Mouse (Mus musculus): ENCODE results near the gene Enah. TPM values are rescaled to one million over a fixed set of nuclear protein-coding genes. Genes with fewer than 3 reads are reported as not detected.

The Enah gene
- polyA plus RNA-seq, 1 experiment from 2014 or later, result 23.6 TPM

DNA sequence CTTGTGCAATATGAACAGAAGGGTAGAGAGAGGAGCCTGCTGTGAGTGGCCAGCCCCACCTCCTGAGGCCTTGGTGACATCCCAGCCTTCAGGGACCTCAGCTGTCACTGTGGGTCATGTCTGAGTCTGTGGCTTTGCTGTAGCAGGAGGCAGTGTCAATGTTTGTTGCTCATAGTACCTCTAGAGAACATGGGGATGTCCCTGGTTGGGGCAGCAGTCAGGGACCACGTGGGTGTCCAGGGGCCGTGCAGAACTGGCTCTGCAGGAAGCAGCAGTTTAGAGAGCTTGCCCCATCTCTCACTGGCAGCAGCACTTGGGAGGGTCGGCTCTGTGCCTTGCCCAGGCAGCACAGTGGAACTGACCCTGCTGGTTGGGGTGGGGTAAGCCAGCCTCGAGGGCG is 142.7 kb downstream of the Enah start:
- WGBS, result 52% methylated on average over 5 of the region's 5 CpGs
- Histone ChIP-seq H3K4me3 (no peak overlapping the region), H3K36me3 (no peaks in the 10 kb centered on the region), H3K4me1 (peaks cover 15% of the 10 kb centered on the region), H3K27ac (no peak overlapping the region), H3K27me3 (ENCODE audit: low read depth, poor library complexity, severe bottlenecking) (no peaks in the 10 kb centered on the region), H3K9me3 (replicated peaks) (no peaks in the 10 kb centered on the region)
- no peak for DNase-seq (ENCODE audit: low spot score)

DNA sequence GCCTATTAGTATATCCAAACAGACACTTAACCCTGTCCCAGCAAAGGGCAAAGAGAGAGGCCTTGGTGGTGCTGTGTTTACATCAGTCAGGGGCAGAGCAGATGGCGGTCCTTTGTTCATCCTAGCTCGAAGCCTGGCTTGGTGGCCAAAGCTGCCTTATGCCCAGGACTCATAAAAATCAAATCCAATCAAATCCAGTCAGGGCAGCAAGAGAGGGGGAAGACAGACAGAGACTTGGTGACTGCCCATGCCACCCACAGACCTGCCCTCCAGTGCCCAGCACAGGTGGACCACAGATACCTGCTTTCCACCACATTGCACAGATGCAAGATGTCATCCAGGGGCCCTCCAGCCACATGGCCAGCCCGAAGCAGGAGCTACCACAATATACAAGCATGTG is 143.1 kb downstream of the Enah start:
- 71% methylated on average over 3 of the region's 3 CpGs for WGBS
- H3K27me3 ChIP-seq (ENCODE audit: low read depth, poor library complexity, severe bottlenecking), result no peaks in the 10 kb centered on the region

DNA sequence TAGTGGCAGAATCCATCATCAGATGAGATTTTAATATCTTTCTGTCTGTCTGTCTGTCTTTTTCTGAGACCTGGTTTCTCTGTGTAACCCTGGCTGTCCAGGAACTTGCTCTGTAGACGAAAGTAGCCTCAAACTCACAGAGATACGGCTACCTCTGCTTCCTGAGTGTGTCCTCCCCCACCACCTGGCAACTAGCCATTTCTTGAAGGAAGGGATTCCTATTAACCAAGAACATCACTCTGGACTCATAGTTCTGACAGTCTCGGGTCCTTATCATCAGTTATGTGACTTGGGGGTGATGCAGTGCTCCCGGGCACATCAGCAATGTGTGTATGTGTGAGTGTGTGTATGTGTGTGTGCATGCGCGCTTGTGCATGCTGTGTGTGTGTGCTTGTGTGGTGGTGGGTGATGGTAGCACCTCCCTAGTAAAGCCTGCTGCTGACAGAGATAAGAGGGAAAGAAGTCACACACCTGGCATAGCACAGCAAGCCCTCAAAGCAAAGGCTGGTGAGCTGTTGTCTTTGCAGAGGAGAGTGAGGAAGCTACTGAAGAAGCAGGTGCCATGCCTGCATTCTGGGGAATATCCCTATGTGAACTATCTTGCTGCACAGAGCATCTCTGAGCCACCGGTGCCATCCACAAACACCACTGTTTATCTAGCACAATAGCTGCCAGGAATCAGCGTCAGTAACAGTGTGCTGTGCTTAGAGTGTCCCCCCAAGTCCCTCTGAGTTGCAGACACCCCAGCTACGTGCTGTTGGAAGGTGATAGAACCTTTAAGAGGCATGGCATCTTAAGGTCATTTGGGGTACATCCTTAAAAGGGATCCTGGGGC is 146.5 kb downstream of the Enah start:
- Histone ChIP-seq H3K27ac (no peak overlapping the region), H3K4me3 (no peak overlapping the region), H3K36me3 (no peaks in the 10 kb centered on the region), H3K4me1 (no peaks in the 10 kb centered on the region), H3K27me3 (ENCODE audit: low read depth, poor library complexity, severe bottlenecking) (no peaks in the 10 kb centered on the region), H3K9me3 (replicated peaks) (no peaks in the 10 kb centered on the region)
- DNase-seq (ENCODE audit: low spot score), result no peak
- 87% methylated on average over 9 of the region's 9 CpGs for WGBS

More for the DNA sequence above, 143.1 kb downstream of the Enah start:
- H3K27ac ChIP-seq, result no peak overlapping the region
- no peak overlapping the region for H3K4me3 ChIP-seq
- no peaks in the 10 kb centered on the region for H3K36me3 ChIP-seq
- no peak for DNase-seq (ENCODE audit: low spot score)
- H3K9me3 ChIP-seq (replicated peaks), result no peaks in the 10 kb centered on the region
- peaks cover 10% of the 10 kb centered on the region for H3K4me1 ChIP-seq

DNA sequence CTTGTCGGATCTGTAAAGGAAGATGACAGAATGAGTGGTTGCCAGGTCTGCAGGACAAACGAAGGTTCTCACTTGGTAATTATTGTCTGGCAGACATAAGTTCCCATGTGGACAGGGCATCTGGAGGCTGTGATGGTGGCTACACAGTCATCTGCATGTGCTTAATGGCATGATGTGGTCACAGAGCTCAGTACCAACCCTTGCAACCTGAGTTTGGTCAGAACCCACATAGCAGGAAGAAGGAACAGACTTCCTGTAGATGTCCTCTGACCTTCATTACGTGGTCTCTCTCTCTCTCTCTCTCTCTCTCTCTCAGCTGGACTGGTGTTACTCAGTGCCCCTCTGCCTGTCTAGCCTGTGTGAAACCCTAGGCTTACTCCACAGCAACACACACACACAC is 147.2 kb downstream of the Enah start:
- 83% methylated on average over 3 of the region's 3 CpGs for WGBS
- Histone ChIP-seq H3K9me3 (replicated peaks) (no peaks in the 10 kb centered on the region), H3K27ac (no peak overlapping the region), H3K4me3 (no peak overlapping the region), H3K36me3 (no peaks in the 10 kb centered on the region), H3K27me3 (ENCODE audit: low read depth, poor library complexity, severe bottlenecking) (no peaks in the 10 kb centered on the region), H3K4me1 (no peaks in the 10 kb centered on the region)
- DNase-seq (ENCODE audit: low spot score), result no peak

DNA sequence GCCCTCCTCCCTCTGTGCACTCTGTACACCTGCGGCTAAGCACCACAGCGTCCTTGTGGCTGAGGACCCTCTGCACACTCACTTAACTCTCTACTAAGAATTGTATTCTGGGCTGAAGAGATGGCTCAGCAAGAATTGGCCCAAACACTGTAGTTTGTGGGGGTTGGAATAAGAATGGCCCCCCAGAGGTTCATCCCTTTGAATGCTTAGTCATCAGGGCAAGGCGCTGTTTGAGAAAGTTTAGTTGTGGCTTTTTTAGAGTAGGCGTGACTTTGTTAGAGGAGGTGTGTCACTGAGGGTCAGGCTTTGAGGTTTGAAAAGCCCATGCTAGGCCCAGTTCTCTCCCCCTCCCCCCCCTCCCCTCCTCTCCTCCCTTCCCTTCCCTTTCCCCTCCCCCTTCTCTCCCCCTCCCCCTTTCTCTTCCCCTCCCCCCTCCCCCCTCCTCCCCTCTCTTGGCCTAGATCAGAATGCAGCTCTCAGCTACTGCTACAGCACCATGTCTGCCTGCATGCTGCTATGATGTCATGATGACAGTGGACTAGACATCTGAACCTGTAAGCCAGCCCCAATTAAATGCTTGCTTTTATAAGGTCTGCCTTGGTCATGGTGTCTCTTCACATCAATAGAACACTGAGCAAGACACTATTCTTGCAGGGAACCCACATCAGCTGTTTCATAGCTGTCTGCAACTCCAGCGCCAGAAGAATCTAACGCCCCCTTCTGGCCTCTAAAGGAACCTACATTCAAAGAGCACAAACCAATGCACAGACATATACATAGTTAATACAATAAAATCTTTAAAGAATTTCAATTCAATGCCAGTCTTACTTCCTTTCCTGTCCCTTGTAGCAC is 153.1 kb downstream of the Enah start:
- no peaks in the 10 kb centered on the region for H3K36me3 ChIP-seq
- H3K4me1 ChIP-seq, result peaks cover 15% of the 10 kb centered on the region
- no peaks in the 10 kb centered on the region for H3K9me3 ChIP-seq (replicated peaks)
- no peak for DNase-seq (ENCODE audit: low spot score)
- no peak overlapping the region for H3K27ac ChIP-seq
- no peak overlapping the region for H3K4me3 ChIP-seq
- WGBS, result 85% methylated on average over 6 of the region's 6 CpGs
- H3K27me3 ChIP-seq (ENCODE audit: low read depth, poor library complexity, severe bottlenecking), result no peaks in the 10 kb centered on the region

DNA sequence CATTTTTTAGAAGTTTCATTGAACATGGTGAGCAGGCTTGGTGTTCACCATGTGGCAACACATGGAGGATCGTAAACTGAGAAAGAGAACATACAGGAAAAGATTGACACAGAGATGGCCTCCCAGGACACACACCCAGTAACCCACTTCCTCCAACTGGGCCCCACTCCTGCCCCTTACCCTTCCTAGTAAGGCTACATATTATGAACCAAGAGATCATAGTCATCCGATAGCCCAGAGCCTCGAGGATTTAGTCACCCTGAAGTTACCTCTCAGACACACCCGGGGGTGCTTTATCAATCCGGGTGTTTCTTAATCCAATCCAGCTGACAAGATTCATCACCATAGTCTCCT is 153.9 kb downstream of the Enah start:
- DNase-seq (ENCODE audit: low spot score), result no peak
- no peak overlapping the region for H3K27ac ChIP-seq
- no peak overlapping the region for H3K4me3 ChIP-seq
- no peaks in the 10 kb centered on the region for H3K9me3 ChIP-seq (replicated peaks)
- H3K27me3 ChIP-seq (ENCODE audit: low read depth, poor library complexity, severe bottlenecking), result no peaks in the 10 kb centered on the region
- no peaks in the 10 kb centered on the region for H3K36me3 ChIP-seq
- peaks cover 20% of the 10 kb centered on the region for H3K4me1 ChIP-seq
- 85% methylated on average over 5 of the region's 5 CpGs for WGBS

DNA sequence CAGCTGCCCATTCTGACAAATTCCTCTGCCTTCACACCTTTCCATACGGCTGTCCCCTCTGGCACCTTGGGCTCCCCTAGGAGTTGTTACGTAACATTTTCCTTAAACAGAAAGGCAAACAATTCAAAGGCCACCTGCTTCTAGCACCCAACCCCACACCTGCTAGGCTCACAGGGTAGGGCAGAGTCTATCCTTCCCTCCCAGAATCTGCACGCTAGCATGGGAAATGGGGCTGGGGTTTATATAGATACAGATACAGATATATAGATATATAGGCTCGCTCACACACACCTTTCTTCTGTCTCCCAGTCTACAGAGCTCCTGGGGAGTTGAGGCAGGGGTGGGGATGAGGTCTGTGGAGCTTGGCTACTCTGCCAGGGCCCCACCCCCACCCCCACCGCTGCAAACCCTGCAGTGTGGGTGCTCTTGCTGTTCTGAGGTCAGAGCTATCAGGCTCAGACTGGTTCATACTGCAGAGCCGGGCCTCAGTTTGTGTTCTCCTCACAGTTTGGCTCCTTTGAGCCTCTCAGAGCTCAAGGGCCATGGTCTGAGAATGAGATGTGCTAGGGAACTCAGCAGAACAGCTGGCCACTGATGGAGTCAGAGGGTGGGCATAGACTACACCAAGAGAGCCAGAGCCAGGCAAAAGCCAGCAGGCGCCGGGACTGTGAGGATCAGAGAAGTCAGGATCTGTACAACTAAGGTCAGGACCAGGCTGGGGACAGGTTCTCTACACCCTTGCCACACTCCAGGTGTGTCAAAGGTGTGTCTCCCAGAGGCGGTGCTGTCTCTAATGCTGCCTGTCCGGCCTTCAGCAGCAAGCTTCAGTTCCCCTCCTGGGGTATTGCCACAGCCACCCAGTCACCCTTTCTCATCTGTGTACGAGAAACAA is 154.6 kb downstream of the Enah start:
- Histone ChIP-seq H3K4me3 (no peak overlapping the region), H3K36me3 (no peaks in the 10 kb centered on the region), H3K27me3 (ENCODE audit: low read depth, poor library complexity, severe bottlenecking) (no peaks in the 10 kb centered on the region), H3K4me1 (peaks cover 26% of the 10 kb centered on the region), H3K9me3 (replicated peaks) (no peaks in the 10 kb centered on the region), H3K27ac (no peak overlapping the region)
- WGBS, result 74% methylated on average over 11 of the region's 11 CpGs
- no peak for DNase-seq (ENCODE audit: low spot score)

DNA sequence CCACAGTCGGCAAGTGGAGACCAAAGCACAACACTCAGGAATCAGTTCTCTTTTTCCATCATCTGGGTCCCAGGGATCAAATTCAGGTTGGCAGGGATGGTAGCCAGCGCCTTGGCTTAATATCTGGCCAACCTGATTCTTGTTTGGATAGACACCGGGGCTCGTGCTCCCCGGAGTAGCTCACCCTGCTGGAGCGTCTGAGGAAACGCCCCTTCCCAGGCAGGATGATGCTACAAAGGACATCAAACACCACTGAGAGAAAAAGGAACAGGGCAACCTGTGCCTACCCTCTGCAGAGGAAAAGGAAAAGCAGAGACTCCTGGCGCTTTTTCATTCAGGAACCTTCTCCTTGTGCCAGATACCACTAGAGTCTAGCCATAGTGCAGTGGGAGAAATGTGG is 156.4 kb downstream of the Enah start:
- no peaks in the 10 kb centered on the region for H3K27me3 ChIP-seq (ENCODE audit: low read depth, poor library complexity, severe bottlenecking)
- H3K36me3 ChIP-seq, result no peaks in the 10 kb centered on the region
- H3K27ac ChIP-seq, result no peak overlapping the region
- 28% methylated on average over 8 of the region's 8 CpGs for WGBS
- H3K9me3 ChIP-seq (replicated peaks), result no peaks in the 10 kb centered on the region
- H3K4me3 ChIP-seq, result no peak overlapping the region
- DNase-seq (ENCODE audit: low spot score), result no peak
- peaks cover 30% of the 10 kb centered on the region for H3K4me1 ChIP-seq

DNA sequence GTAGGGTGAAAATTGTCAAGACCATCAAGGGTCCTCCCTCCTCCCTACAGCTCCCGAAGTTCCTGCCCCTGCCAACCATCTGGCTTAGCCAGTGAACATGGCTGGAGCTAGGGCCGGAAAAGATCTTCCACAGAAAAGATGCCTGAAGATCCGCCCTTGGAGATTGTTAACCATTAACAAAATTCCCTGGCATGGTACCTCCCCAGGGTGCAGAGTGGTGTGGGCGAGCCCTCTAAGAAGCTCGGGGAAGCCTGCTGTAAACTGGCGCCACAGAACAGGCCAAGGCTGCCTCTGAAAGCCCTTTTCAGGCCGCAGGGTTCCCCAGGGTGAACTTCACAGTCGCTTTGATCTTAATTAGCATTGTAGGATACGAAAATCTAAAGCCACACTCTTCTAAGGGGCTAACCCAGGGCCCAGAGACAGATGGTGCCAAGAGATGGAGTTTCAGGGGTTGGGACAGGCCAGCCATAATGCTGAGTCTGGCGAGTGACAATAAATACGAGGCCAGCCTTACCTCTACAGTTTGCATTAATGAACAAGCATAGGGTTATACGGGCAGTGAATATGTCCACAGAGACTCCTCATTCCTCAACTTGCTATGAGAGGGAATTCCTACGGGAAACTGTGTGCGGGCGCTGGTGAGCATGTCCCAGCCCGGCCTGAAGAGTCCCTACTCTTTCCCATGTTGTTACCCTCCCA is 157.0 kb downstream of the Enah start:
- peaks cover 30% of the 10 kb centered on the region for H3K4me1 ChIP-seq
- no peaks in the 10 kb centered on the region for H3K9me3 ChIP-seq (replicated peaks)
- peak overlapping the region; percentile 50 for H3K27ac ChIP-seq
- H3K27me3 ChIP-seq (ENCODE audit: low read depth, poor library complexity, severe bottlenecking), result no peaks in the 10 kb centered on the region
- H3K4me3 ChIP-seq, result no peak overlapping the region
- DNase-seq (ENCODE audit: low spot score), result no peak
- 47% methylated on average over 16 of the region's 16 CpGs for WGBS
- H3K36me3 ChIP-seq, result no peaks in the 10 kb centered on the region

DNA sequence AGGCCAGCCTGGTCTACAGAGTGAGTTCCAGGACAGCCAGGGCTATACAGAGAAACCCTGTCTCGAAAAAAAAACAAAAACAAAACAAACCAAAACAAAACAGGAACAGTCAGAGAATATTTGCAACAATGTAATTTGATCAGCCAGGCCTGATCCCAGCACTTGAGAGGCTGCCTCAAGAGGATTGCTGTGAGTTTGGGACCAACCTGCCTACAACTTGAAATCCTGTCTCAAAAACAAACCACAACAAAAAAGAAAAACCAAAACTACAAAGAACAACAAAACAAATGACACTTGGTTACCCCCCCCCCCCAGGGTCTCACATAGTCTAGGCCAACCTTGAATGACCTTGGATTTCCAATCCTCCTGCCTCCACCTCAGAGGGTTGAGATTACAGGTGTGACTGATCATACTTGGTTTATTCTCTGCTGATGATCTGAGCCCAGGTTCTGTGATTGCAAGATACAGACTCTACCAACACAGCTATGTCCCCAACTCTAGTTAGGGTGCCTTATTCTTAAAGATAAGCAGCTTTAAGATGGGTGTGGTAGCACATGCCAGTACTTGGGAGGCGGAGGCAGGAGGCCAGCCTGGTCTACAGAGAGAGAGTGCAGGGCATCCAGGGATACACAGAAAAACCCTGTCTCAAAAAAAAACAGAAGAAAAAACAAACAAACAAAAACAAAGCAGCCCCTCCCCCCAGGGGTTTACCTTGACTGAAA is 158.4 kb downstream of the Enah start:
- no peaks in the 10 kb centered on the region for H3K9me3 ChIP-seq (replicated peaks)
- no peaks in the 10 kb centered on the region for H3K27me3 ChIP-seq (ENCODE audit: low read depth, poor library complexity, severe bottlenecking)
- H3K4me3 ChIP-seq, result no peak overlapping the region
- DNase-seq (ENCODE audit: low spot score), result no peak
- peaks cover 30% of the 10 kb centered on the region for H3K4me1 ChIP-seq
- 96% methylated on average over 2 of the region's 2 CpGs for WGBS
- peak overlapping the region; percentile 72; the same call in 1 of the 2 replicates for H3K27ac ChIP-seq
- H3K36me3 ChIP-seq, result no peaks in the 10 kb centered on the region

DNA sequence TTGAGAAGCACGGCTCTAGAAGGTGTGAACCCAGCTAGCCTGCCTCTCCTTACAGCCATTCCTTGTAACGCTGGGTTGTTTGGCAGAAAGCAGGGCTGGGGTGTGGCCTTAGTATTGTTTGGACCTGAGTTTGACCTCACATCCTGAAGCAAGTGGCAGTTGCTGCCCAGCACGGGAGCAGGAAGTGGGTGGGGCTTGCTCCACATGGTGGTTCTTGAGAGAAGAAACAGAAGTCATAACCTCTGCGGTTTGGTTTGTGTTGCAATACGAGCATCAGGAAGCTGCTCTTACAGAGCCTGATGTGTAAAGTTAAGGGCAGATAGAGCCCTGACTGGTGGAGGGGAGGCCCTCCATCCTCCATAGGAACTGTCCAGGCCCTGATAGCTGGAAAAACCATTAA is 159.1 kb downstream of the Enah start:
- Histone ChIP-seq H3K27me3 (ENCODE audit: low read depth, poor library complexity, severe bottlenecking) (no peaks in the 10 kb centered on the region), H3K27ac (peak overlapping the region; percentile 72)
- 13% methylated on average over 5 of the region's 5 CpGs for WGBS

DNA sequence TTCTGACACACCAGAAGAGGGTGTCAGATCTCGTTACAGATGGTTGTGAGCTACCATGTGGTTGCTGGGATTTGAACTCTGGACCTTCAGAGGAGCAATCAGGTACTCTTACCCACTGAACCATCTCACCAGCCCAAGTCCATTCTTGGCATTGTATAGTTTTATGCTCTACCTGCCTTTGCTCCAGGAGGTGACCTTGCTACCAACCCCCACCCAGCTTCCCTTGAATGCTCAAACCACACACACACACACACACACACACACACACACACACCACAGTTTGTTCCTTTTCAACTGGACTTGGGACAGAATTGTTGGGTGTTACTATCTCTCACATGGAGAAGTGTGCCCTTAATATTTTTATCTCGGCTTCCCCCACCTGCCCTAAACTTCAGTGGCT is 163.5 kb downstream of the Enah start:
- 84% methylated on average over 2 of the region's 2 CpGs for WGBS
- no peak overlapping the region for H3K4me3 ChIP-seq
- no peak overlapping the region for H3K27ac ChIP-seq
- DNase-seq (ENCODE audit: low spot score), result no peak
- no peaks in the 10 kb centered on the region for H3K9me3 ChIP-seq (replicated peaks)
- peaks cover 23% of the 10 kb centered on the region for H3K4me1 ChIP-seq
- no peaks in the 10 kb centered on the region for H3K36me3 ChIP-seq
- peaks cover 7% of the 10 kb centered on the region; the same call in 1 of the 2 replicates for H3K27me3 ChIP-seq (ENCODE audit: low read depth, poor library complexity, severe bottlenecking)

More for the DNA sequence above, 159.1 kb downstream of the Enah start:
- DNase-seq (ENCODE audit: low spot score), result peak; percentile 63
- Histone ChIP-seq H3K4me1 (peaks cover 30% of the 10 kb centered on the region), H3K9me3 (replicated peaks) (no peaks in the 10 kb centered on the region), H3K4me3 (peak overlapping the region; percentile 17; the same call in 1 of the 2 replicates), H3K36me3 (no peaks in the 10 kb centered on the region)

Measured in limb, embryonic 10.5 days (tissue).